Mouse (Mus musculus) testis, adult 2 months (tissue): Measurements from ENCODE around the gene Tprkb.
"Not testable (repeated sequence)": the region's sequence is repeated elsewhere in the genome, so short reads cannot be mapped to it uniquely, and the experiment has no call there.

ENCODE experiments used
- CTCF ChIP-seq: fragments of 200-500 bp; IDR thresholded peaks from 2 replicates; pipeline ENCODE4 v1.5.1; 2012; ENCODE audit warnings: low read depth, mild to moderate bottlenecking, inconsistent platforms, low read length, moderate library complexity; ENCODE audit not compliant: control insufficient read depth, insufficient read depth, insufficient replicate concordance
- POLR2A ChIP-seq: fragments of 200-500 bp; IDR thresholded peaks from 2 replicates; pipeline ENCODE4 v1.6.1; 2012; ENCODE audit warnings: low read depth, mild to moderate bottlenecking, inconsistent platforms, low read length, moderate library complexity; ENCODE audit not compliant: control insufficient read depth

GRCm38 (mm10) chr6:85918341-85918740 lies 6.7 kb downstream of the Tprkb start:
- TF ChIP-seq CTCF, POLR2A: not testable (repeated sequence)
